Mouse (Mus musculus) forebrain, embryonic 10.5 days (tissue): ENCODE measurements at regions not wholly inside any gene's neighbourhood (a gene's known extent, or its start where the extent isn't known, plus 50 kb on each side); places are given as distances from the start of the nearest gene placed in this dataset.

Experiments
- DNase-seq: peaks from one replicate; pipeline ENCODE4 v3.0.0-alpha.2; 2017; ENCODE audit warnings: low spot score; ENCODE audit errors: extremely low spot score
- H3K27ac ChIP-seq: fragments of 300-500 bp; sonication (generic); 2 replicates; pipeline ENCODE4 v1.5.1; 2016; ENCODE audit warnings: mild to moderate bottlenecking
- H3K27me3 ChIP-seq: fragments of 300-500 bp; sonication (generic); 2 replicates; pipeline ENCODE4 v1.6.1; 2016; ENCODE audit warnings: mild to moderate bottlenecking; ENCODE audit not compliant: poor library complexity, severe bottlenecking
- H3K36me3 ChIP-seq: fragments of 300-500 bp; sonication (generic); replicated peaks from 2 replicates; pipeline ENCODE4 v1.6.1; 2016; ENCODE audit warnings: mild to moderate bottlenecking, moderate library complexity
- H3K4me1 ChIP-seq: fragments of 300-500 bp; sonication (generic); 2 replicates; pipeline ENCODE4 v1.6.1; 2016
- H3K4me3 ChIP-seq: fragments of 300-500 bp; sonication (generic); 2 replicates; pipeline ENCODE4 v1.5.1; 2016; ENCODE audit warnings: mild to moderate bottlenecking, moderate library complexity
- H3K9me3 ChIP-seq: fragments of 300-500 bp; sonication (generic); 2 replicates; pipeline ENCODE4 v1.6.1; 2016; ENCODE audit warnings: mild to moderate bottlenecking, moderate library complexity
- WGBS: fragments of 180-500 bp; shearing (Covaris S2); methylation state at CpG from one replicate; pipeline ENCODE4 v1.1.7; 2016; 5-methylcytosine and 5-hydroxymethylcytosine counted together

- H3K4me1 ChIP-seq: peaks cover 26% of the 10 kb centered on the region
- no peaks in the 10 kb centered on the region for H3K9me3 ChIP-seq
- peaks cover 91% of the 10 kb centered on the region for H3K27me3 ChIP-seq
- no peak overlapping the region for H3K4me3 ChIP-seq
- peak overlapping the region; percentile 73 for H3K27ac ChIP-seq
- DNase-seq: no peak
- H3K36me3 ChIP-seq: no peaks in the 10 kb centered on the region
- 6% methylated on average over 1 of the region's 1 CpGs for WGBS
Measured at GRCm38 (mm10) chr13:63979581-63979980, 109.4 kb downstream of the Hsd17b3 start.

- 80% methylated on average over 2 of the region's 2 CpGs for WGBS
- no peak overlapping the region for H3K27ac ChIP-seq
- peaks cover 11% of the 10 kb centered on the region for H3K4me1 ChIP-seq
- no peaks in the 10 kb centered on the region for H3K36me3 ChIP-seq
- H3K4me3 ChIP-seq: no peak overlapping the region
- no peaks in the 10 kb centered on the region for H3K9me3 ChIP-seq
- H3K27me3 ChIP-seq: peaks cover 5% of the 10 kb centered on the region; the same call in 1 of the 2 replicates
- no peak for DNase-seq
Measured at GRCm38 (mm10) chr13:63969907-63970306, 119.1 kb downstream of the Hsd17b3 start.

DNA sequence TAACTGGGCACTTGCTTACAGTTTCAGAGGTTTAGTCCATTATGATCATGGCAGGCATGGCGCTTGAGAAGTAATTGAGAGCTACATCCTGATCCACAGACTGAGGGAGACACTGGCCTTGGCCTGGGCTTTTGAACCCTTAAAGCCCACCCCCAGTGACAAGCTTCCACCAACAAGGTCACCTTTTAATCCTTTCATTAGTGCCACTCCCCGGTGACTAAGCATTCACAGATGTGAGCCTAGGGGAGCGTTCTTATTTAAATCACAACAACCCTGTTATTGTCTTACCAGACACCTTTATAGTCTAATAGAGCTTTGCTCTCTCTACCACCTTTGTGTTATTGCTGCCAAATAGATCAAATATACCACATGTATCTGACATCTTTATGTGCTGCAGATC is 120.4 kb downstream of the Hsd17b3 start:
- Histone ChIP-seq H3K36me3 (no peaks in the 10 kb centered on the region), H3K27ac (no peak overlapping the region), H3K4me1 (peaks cover 11% of the 10 kb centered on the region), H3K9me3 (no peaks in the 10 kb centered on the region), H3K27me3 (no peaks in the 10 kb centered on the region; the same call in 1 of the 2 replicates), H3K4me3 (no peak overlapping the region)
- WGBS: 43% methylated on average over 3 of the region's 3 CpGs
- DNase-seq: no peak

- WGBS: 83% methylated on average over 5 of the region's 5 CpGs
Measured at GRCm38 (mm10) chr13:63957098-63957497, 131.9 kb downstream of the Hsd17b3 start.

DNA sequence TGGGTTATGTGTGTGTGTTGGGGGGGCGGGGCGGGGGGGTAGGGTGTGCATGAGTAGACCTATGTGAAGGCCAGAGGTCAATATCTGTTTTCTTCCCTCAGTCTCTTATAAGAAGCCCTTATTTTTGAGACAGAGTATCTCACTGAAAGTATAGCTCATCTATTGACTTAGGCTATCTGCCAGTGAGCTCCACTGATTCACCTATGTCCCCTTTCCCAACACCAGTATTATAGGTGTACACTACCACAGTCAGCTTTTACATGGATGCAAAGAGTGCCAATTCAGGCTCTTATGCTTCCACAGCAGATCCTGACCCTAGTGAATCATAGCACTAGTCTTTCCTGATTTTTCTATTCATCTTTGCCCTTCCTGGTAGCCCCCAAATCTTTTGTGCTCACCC is 134.7 kb downstream of the Hsd17b3 start:
- 94% methylated on average over 2 of the region's 2 CpGs for WGBS
- Histone ChIP-seq H3K36me3 (no peaks in the 10 kb centered on the region), H3K9me3 (peaks cover 10% of the 10 kb centered on the region; the same call in 1 of the 2 replicates), H3K27me3 (peaks cover 36% of the 10 kb centered on the region), H3K4me1 (peaks cover 23% of the 10 kb centered on the region), H3K27ac (no peak overlapping the region), H3K4me3 (no peak overlapping the region)
- DNase-seq: no peak

More at GRCm38 (mm10) chr13:63957098-63957497, 131.9 kb downstream of the Hsd17b3 start:
- H3K4me1 ChIP-seq: peaks cover 4% of the 10 kb centered on the region
- H3K27ac ChIP-seq: no peak overlapping the region
- peaks cover 10% of the 10 kb centered on the region for H3K27me3 ChIP-seq
- H3K36me3 ChIP-seq: no peaks in the 10 kb centered on the region
- DNase-seq: no peak
- no peak overlapping the region for H3K4me3 ChIP-seq
- peaks cover 14% of the 10 kb centered on the region; the same call in 1 of the 2 replicates for H3K9me3 ChIP-seq

- WGBS: 65% methylated on average over 9 of the region's 9 CpGs
- Histone ChIP-seq H3K4me1 (peaks cover 23% of the 10 kb centered on the region), H3K27ac (peak overlapping the region; percentile 30; the same call in 1 of the 2 replicates), H3K27me3 (peaks cover 58% of the 10 kb centered on the region), H3K4me3 (no peak overlapping the region), H3K9me3 (no peaks in the 10 kb centered on the region), H3K36me3 (no peaks in the 10 kb centered on the region)
- DNase-seq: no peak
Measured at GRCm38 (mm10) chr13:63951922-63952734, 136.9 kb downstream of the Hsd17b3 start.

DNA sequence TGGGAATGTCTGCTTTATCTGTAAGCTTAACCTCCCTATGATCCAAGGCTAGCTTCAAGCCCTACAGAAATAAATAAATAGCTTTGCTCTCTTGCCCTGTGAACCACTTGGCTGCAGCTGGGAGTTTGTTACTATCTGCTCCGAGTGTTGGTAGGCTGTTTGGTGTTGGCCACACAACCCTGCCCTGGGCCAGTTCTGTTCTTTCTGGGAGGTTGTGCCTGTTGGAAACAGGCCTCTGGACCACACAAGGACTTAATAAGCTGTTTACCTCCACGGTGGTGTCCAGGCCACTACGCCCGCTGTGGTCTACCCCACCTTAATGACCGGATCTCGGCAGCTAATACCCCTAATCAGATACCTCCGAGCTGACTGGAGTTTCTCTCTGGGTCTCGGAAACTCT is 136.1 kb downstream of the Ercc6l2 start:
- DNase-seq: no peak
- Histone ChIP-seq H3K4me3 (no peak overlapping the region), H3K36me3 (no peaks in the 10 kb centered on the region), H3K27me3 (peaks cover 68% of the 10 kb centered on the region), H3K9me3 (no peaks in the 10 kb centered on the region), H3K4me1 (peaks cover 23% of the 10 kb centered on the region), H3K27ac (no peak overlapping the region)
- WGBS: 52% methylated on average over 8 of the region's 8 CpGs
